Mouse (Mus musculus) C2C12 (cell line): ENCODE data around the gene Furin.

Experiments used
- CEBPB ChIP-seq: IDR thresholded peaks from one replicate; pipeline ENCODE4 v1.6.1; 2011; ENCODE audit warnings: low read depth, mild to moderate bottlenecking, control low read depth, moderate library complexity
- CTCF ChIP-seq: IDR thresholded peaks from one replicate; pipeline ENCODE4 v1.5.1; 2011; ENCODE audit not compliant: control insufficient read depth, insufficient read depth, insufficient read length
- FOSL1 ChIP-seq: IDR thresholded peaks from one replicate; pipeline ENCODE4 v1.8.0; 2011; ENCODE audit warnings: mild to moderate bottlenecking, low read length; ENCODE audit not compliant: poor library complexity, insufficient read depth, severe bottlenecking
- MAX ChIP-seq: IDR thresholded peaks from one replicate; pipeline ENCODE4 v1.6.1; 2011; ENCODE audit warnings: mild to moderate bottlenecking, control low read depth
- MYOD1 ChIP-seq: IDR thresholded peaks from one replicate; pipeline ENCODE4 v1.6.1; 2011; ENCODE audit warnings: low read depth; ENCODE audit not compliant: control insufficient read depth, insufficient read length
- MYOG ChIP-seq: IDR thresholded peaks from one replicate; pipeline ENCODE4 v1.6.1; 2011; ENCODE audit not compliant: control insufficient read depth, insufficient read length; ENCODE audit errors: extremely low read depth
- USF1 ChIP-seq: IDR thresholded peaks from one replicate; pipeline ENCODE4 v1.6.1; 2011; ENCODE audit warnings: low read depth, mild to moderate bottlenecking, control low read depth, moderate library complexity

- TF ChIP-seq CTCF (no peak), MAX (no peak), USF1 (no peak), CEBPB (no peak), MYOG (no peak), FOSL1 (no peak), MYOD1 (no peak)
These were observed 15.3 kb upstream of the Furin start for GRCm38 (mm10) chr7:80420586-80420985.
